Mouse (Mus musculus): ENCODE results near the gene Afap1.

Gene Afap1

GRCm38 (mm10) chr5:36041236-36041562 lies 148.1 kb downstream of the Afap1 start:
- no peak for DNase-seq (ENCODE audit: low spot score)

- DNase-seq (ENCODE audit: low spot score): no peak
These were observed 148.6 kb downstream of the Afap1 start for GRCm38 (mm10) chr5:36041756-36042155.

GRCm38 (mm10) chr5:36043154-36043553 lies 150.0 kb downstream of the Afap1 start:
- DNase-seq (ENCODE audit: low spot score): no peak
